Mouse (Mus musculus): ENCODE results near the gene Kcnmb4. TPM values are rescaled to one million over a fixed set of nuclear protein-coding genes. Genes with fewer than 3 reads are reported as not detected.

Gene Kcnmb4
- 10 to 100 TPM; 73.2 to 78.4 TPM for total RNA-seq (2021)
- long read RNA-seq, experiment 1, transcript Kcnmb4-201 (3 exons, 1,367 nt) = major isoform, 50 of 57 reads
- long read RNA-seq, experiment 1, partial matches to known transcripts = 0 of 57 reads
- long read RNA-seq, experiment 1, other reads (novel, unspliced or antisense) = 7 of 57 reads
- long read RNA-seq, experiment 2, transcript Kcnmb4-201 (3 exons, 1,367 nt) = major isoform, 66 of 74 reads
- long read RNA-seq, experiment 2, partial matches to known transcripts = 0 of 74 reads
- long read RNA-seq, experiment 2, other reads (novel, unspliced or antisense) = 8 of 74 reads

DNA sequence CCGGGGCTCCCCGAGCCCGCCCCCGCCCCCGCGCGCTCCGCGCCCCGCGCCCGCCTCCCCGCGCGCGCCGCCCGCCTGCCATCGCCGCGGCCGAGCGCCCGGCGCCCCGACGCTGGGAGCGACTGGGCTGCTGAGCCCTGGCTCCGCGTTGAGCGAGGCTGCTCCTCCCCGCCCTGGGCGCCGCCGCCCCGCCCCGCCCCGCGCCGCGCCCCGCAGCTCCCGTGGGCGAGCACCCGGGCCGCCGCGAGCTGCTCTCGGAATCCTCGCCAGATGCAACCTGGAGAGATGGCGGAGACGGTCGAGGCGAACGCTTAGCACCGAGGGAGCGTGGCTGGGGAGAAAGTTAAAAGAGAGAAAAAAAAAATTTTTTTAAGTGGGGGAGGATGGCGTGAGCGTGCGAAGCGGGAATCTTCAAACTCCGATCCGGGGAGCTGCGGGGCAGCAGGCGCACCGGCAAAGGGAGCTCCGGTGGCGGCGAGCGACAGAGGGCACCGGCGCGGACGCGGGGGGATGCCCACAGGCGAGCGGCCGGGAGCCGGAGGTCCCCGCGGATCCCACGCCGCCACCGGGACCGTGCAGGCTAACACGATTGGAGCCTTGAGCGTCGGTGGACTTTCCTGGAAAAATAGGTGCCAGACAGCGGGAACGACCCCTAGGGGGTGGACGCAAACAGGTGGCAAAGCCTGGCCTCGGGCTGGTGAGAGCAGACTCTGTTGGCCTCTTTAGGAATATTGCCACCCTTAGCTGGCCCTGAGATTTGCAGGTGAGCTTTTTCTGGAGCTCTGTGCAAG is at the start of gene Kcnmb4:
Kcnmb4 (minus strand) TSS at position 120 of the 791 bp plus-strand sequence.
- DNase-seq (ENCODE audit: low spot score in 2 of 2) = peak; percentile 37 to 60
- Histone ChIP-seq H3K4me3 (peak within 1 kb of the TSS; percentile 82), H3K27ac (peak within 1 kb of the TSS; percentile 93)
- TF ChIP-seq CTCF (conservative IDR thresholded peaks at IDR 0.05) = peak; percentile 22

DNA sequence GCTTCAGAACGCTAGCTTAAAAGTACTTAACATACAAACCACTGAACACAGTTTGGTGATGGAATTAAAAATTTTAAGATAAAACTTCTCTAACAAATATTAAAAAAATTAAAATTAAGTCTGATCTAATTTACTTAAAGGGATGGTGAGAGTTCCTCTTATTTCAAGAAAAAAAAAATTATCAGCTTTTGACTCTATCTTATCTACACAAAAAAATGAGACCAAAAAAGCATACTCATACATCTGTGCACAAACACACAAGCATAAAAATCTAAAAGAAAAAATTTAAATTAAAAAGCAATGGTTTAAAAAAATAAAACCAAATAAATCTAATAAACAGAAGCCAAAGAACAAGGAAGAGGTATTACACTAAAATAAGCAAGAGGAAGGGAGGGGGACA is 45.9 kb upstream of the Kcnmb4 start:
- Histone ChIP-seq H3K4me3 (no peak overlapping the region), H3K27ac (no peak overlapping the region)
- no peak for DNase-seq (ENCODE audit: low spot score in 2 of 2)
- no peak for TF ChIP-seq CTCF (conservative IDR thresholded peaks at IDR 0.05)

DNA sequence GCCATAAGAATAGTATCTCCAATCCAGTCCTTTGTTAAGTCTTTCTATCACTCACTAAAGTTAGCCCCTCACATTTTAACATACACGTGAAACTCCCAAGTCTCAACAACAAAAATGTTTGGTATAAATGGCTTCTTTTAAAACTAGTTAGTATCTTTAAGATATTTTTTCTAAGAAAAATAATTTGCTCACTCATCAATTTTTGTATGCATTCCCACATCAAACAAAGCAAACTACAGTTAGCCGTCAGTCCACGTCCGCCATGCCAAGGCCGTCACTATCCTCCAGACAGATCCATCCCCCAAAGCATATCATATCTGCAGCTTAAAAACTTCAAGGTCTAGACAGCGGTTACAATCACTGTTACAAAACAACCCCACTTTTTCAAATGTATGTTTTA is 41.9 kb upstream of the Kcnmb4 start:
- H3K27ac ChIP-seq = no peak overlapping the region
- no peak for TF ChIP-seq CTCF (conservative IDR thresholded peaks at IDR 0.05)
- H3K4me3 ChIP-seq = no peak overlapping the region
- no peak for DNase-seq (ENCODE audit: low spot score in 2 of 2)

DNA sequence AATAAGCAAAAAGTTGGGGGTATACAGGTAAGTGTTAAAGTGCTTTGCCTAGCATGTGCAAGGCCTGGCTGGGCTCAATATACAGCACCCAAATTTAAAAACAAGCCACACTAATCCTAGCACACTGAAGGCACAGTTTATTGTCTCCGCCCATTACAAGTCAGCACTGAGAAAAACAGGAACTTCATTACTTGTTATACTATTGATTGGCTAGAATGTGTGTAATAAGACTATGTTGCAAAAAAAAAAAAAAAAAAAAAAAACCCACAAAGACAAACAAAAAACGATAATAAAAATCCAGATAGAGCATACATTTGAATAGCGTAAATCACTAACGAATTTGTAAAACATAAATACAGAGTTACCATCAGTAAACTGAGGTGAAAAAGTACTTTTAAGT is 41.5 kb upstream of the Kcnmb4 start:
- no peak for TF ChIP-seq CTCF (conservative IDR thresholded peaks at IDR 0.05)
- Histone ChIP-seq H3K27ac (no peak overlapping the region), H3K4me3 (no peak overlapping the region)
- DNase-seq (ENCODE audit: low spot score in 2 of 2) = no peak

DNA sequence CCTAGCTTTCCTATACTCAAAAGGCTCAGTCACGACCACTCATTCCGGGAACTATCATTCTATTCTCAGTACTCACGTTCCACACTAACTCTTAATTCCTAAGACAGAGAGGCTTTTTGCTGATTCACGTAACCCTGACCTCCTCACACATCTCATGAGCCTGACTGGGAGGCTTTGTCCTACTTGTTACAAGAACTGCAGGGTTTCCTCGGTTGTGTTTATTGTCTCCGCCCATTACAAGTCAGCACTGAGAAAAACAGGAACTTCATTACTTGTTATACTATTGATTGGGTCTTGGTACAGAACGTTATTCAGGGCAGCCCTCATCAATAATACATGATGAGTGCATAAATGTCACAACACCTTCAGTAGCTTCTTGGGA is 39.6 kb upstream of the Kcnmb4 start:
- DNase-seq (ENCODE audit: low spot score in 2 of 2) = no peak
- Histone ChIP-seq H3K4me3 (no peak overlapping the region), H3K27ac (0 out of 2 replicates have a peak overlapping the region, but pooled peaks have one; percentile 32)
- no peak for TF ChIP-seq CTCF (conservative IDR thresholded peaks at IDR 0.05)

DNA sequence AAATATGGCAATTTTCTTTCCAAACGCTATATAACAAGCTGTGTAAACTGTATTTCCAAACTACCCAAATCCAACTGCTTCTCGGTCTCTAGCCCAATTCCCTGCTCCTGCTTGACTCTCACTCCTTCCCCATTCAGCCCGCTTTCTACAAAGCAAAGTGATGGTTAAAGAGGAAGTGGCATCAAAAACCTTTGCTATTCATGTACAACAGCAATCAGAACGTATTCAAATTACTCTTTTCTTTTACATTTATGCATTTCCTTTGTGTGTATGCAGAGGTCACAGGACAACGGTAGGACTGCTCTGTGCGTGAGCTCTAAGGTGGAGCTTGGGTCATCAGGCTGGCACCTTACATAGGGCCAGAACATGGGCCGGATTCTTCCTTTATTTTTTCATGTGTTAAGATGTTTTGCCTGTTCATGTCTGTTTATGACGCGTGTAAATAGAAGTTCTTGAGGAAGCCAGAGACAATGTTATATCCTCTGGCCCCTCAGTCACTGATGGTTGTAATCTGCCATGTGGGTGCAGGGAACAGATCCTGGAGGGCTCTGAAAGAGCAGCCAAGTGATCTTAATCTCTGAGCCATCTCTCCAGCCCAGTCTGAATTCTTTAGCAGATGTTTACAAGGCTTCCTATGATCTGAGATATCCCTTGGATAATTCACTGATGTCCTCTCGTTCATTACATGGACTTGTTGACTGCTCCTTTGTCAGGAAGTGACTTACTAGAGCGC is 39.0 kb upstream of the Kcnmb4 start:
- DNase-seq (ENCODE audit: low spot score in 2 of 2) = no peak
- Histone ChIP-seq H3K4me3 (no peak overlapping the region), H3K27ac (0 out of 2 replicates have a peak overlapping the region, but pooled peaks have one; percentile 32)
- TF ChIP-seq CTCF (conservative IDR thresholded peaks at IDR 0.05) = no peak

DNA sequence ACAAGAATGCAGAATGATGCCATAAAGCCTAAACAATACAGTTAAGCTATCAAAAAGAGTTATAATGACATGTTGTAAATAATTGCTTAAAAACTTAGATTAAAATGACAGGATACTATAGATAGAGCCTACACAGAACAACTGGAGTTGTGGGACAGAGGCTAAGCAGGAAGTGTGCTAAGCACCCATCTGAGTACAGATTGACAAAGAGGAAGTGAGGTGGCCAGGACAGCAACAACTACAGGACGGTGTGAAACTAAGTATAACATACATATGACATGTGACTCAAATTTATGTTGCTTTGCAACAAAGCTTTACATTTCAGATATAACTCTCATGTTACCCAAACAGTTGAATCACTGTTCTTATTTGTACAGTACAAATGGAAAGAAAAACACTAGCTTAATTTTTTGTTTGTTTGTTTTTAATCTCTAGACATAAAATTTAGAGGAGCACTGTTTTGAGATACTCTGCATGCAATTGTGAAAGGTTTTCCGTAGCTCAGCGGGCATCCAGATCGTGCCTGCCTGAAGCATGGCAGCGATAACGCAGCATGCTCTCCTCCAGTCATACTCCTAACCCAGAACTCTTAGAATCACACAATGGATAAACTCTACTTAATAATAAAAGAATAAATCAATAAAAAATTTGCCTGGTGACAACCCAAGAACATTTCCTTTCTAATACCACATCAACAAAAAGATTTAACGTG is 31.8 kb upstream of the Kcnmb4 start:
- Histone ChIP-seq H3K4me3 (no peak overlapping the region), H3K27ac (no peak overlapping the region)
- TF ChIP-seq CTCF (conservative IDR thresholded peaks at IDR 0.05) = no peak
- DNase-seq (ENCODE audit: low spot score in 2 of 2) = no peak

DNA sequence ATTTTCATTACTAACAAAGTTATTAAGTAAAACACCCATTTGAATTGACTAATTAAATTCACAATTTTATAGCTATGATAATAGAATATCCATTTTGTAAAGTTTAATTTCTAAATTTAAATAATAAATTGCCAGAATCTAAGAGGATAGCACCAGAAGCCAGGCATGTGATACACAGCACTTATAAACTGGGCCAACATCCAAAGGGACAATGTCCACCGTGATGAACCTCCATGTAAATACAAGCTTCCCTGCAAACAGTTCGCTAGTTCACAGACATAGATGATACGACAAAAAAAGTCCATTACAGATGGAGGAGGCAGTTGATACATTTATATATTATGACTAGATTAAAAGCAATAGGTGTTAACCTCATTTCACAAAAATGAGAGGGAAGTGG is 19.1 kb upstream of the Kcnmb4 start:
- H3K27ac ChIP-seq = no peak overlapping the region
- DNase-seq (ENCODE audit: low spot score in 2 of 2) = no peak
- H3K4me3 ChIP-seq = no peak overlapping the region
- no peak for TF ChIP-seq CTCF (conservative IDR thresholded peaks at IDR 0.05)

DNA sequence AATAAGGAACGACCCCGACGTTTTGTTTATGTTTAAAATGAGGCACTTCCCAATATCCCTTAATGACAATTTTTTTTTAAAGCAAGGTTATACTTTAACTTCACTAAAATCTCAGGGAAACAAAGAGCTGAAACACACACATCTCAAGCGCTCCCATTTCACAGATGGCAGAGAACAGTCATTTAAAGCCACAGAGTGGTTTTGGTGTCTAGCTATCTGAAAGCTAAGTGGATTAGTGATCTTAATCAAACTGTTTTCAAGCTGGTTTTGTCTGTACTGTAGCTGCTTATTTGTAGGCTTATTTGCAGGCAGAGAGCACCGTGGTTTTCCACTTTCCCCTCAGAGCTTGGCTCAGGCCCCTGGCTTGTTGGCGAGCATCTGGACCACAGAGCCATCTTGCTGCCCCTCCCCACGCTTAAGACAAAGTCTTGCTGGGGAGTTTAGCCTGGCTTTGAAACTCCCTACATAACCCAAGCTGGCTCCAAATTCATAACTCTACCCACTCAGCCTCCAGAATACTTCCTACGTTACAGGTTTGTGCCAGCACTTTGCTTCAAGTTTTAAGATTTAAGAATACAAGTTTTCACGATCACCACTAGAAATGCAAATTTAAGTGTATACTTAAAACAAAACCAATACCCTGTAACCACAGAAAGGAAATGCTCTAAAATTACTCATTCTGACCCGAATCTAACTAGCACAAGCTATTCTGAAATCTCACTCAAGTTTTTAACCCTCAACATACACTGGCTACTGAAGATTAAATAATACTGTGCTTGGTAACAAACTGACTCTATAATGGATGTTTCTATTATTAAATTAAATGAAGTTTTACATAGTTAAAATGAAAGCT is 13.4 kb upstream of the Kcnmb4 start:
- H3K4me3 ChIP-seq = no peak overlapping the region
- no peak for TF ChIP-seq CTCF (conservative IDR thresholded peaks at IDR 0.05)
- DNase-seq (ENCODE audit: low spot score in 2 of 2) = peak in 1 of 2 experiments; percentile 24
- H3K27ac ChIP-seq = 0 out of 2 replicates have a peak overlapping the region, but pooled peaks have one; percentile 16

DNA sequence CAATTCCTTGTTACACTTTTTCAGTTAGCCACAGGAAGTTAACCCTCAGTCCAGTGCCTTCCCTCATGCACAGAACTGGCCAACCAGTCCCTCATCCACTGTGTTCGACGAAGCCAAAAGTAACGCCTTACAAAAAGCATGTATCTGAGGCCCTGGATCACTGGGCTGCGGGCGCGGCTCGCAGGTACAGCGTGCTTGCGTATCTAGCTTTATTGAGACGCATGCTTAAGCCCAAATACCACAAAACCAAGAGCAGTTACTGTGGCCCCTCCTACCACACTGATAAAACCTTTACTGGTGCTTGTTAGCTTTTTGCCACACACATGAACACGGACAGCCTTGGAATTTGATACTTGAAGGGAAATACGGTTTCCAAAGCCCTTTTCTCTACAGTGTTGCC is 8.2 kb upstream of the Kcnmb4 start:
- H3K27ac ChIP-seq = no peak overlapping the region

DNA sequence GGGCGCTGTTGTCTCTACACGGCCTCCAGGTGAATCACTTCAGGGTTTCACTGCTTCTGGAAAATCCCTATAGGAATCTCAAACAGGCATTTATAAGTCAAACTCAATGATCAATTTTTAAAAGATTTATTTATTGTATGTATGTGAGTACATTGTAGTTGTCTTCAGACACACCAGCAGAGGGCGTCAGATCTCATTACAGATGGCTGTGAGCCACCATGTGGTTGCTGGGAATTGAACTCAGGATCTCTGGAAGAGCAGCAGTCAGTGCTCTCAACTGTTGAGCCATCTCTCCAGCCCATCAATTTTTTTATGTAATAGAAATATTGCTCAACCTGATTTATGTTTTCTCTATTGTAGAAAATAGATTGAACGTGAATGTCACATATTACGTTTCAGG is 7.3 kb upstream of the Kcnmb4 start:
- Histone ChIP-seq H3K4me3 (no peak overlapping the region), H3K27ac (no peak overlapping the region)
- no peak for DNase-seq (ENCODE audit: low spot score in 2 of 2)
- peak; percentile 60 for TF ChIP-seq CTCF (conservative IDR thresholded peaks at IDR 0.05)

More for the DNA sequence above, 8.2 kb upstream of the Kcnmb4 start:
- no peak for TF ChIP-seq CTCF (conservative IDR thresholded peaks at IDR 0.05)
- DNase-seq (ENCODE audit: low spot score in 2 of 2) = no peak
- no peak overlapping the region for H3K4me3 ChIP-seq

DNA sequence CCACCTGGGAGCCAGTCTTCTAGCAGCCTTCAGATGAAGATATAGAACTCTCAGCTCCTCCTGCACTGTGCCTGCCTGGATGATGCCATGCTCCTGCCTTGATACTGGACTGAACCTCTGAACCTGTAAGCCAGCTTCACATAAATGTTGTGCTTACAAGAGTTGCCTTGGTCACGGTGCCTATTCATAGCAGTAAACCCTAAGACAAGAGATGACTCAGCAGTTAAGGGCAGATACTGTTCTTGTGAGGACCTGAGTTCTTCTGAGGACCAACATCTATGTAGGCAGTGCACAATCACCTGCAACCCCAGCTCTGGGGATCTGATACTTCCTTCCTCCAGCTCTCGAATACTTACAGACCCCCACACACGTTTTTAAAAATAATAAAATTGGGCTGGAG is 2.9 kb upstream of the Kcnmb4 start:
- no peak for DNase-seq (ENCODE audit: low spot score in 2 of 2)
- no peak overlapping the region for H3K4me3 ChIP-seq
- H3K27ac ChIP-seq = no peak overlapping the region
- no peak for TF ChIP-seq CTCF (conservative IDR thresholded peaks at IDR 0.05)

All from layer of hippocampus, adult 2 months (tissue).